Mouse (Mus musculus): ENCODE measurements around the gene Grk2.

Grk2 gene

DNA sequence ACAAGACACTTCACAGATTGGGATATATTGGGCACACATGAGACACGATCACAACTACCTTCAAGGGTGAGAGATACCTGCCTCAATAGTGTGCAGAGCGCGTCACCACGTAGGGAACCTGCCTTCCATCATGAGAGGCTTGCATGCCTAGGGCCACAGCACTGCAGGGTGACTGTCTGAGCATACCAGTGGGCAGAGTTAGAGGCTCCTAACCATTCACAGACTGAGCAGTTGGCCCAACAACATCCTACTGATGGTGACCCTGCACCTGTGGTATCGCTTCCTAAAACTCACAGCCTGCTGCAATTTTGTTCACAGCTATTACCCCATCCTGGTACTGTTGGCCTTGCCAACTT, 2.4 kb downstream of the Grk2 start:
- DNase-seq (ENCODE audit: low spot score in 2 of 2) = no peak

DNA sequence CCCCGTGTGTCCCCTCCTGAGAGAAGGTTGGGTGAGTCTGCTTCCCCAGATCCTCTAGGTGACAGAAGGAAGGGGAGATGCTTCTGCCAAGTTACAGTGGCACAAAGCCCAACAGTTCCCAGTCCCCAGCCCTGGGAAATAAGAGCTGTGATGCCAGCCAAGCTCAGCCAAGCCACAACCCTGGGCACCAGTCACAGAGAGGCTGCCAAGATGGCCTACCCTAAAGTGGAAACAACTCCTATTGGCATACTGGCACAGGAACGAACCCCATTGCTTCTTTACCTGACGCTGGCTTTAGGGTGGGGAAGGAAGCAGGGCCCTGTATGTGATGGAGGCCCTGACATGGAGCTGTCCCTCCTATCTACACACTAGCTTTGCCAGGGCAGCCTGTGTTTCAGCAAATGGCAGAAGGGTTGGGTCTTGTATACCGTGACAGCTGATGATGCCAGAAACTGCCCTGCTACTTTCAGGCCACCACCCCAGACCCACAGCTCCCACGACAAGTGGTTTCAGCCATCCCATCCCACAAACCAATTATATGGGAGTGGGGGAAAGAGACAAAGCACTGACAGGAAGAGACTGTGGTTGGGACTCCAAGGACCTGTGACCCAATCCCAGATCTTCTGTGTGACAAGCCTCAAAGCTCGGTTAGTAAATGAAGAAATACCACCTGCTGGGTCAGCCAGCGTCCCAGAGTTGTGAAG, 2.9 kb downstream of the Grk2 start:
- DNase-seq (ENCODE audit: low spot score in 2 of 2) = peak; percentile 80 to 81

DNA sequence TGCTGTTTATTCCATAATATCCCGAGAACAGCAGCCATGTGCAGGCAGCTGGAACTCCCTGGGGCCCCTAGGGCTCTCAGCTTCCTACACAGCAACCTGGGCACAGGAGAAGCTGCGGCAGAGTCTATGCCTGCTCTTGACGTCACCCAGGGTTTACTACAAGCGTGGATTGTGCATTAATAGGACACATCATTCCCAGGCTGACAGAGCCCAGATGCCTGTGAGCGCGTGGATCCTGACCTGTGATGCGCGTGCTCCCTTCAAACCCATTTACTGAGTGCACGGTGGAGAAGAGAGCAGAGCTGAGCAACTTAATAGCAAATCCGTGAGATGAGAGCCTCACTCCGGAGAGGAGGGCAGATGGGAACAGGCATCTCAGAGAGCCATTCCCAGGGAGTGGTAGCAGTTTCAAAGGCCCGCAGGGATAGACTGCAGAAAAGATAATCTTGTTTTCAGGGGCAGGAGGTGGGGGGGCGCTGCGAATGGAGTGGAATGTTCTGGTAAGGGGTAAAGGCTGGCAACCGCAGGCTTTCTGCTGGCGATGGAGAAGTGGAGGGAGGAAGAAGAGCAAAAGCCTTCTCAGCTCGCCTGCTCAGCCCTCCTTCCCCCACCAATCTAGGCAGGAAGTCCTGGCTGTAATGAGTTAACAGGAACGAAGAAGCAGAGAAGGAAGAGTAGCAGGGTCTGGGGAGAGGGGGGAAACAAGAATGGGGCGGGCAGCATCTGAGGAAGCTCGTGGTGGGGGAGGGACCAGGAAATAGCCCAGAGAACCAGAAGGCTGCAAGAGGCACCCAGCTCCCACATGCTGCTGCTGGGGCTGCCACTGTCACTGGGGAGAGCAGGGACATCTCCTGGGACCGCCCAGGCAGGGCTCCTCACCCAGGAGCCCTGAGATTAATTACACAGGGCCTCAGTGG, 4.0 kb downstream of the Grk2 start:
- DNase-seq (ENCODE audit: low spot score in 2 of 2) = peak; percentile 70 to 72

DNA sequence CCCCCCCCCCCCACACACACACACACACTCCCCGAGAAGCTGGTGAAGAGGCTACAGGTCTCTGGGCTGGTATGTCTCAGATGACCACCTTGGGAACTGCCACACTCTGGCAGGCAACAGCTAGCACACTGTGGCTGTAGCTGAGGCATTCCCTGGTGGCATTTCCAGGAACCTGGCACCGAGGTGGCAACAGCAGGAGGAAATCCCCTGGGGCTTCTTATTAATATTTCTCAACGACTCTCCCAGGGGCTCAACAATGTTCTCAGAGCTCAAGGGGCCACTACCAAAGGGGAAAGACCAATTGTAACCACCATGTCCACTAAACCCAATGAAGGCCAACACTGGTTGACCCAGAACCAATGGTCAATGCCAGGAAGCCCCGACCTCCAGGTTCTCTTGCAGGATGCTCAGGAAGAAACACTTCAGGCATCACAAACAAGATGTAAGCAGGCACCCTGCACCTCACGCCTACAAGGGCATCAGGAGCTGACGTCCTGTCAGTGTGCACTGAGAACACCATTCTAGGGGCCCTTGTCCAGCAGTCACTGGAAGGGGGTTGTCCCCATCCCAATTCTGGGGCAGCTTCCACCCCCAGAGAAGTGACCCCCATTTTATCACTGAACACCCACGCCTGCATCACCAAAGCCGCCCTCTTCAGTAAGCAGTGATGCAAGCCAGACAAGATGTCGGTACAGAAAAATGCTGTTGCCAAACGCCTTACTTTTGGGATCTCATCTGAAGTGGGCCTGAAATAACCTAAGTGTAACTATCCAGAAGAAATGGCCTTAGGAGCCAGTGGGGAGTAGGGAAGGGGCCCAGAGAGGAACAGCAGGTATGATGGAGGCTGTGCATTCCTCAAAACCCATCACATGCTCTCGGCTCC, 4.9 kb downstream of the Grk2 start:
- DNase-seq (ENCODE audit: low spot score in 2 of 2) = peak in 1 of 2 experiments; percentile 28

DNA sequence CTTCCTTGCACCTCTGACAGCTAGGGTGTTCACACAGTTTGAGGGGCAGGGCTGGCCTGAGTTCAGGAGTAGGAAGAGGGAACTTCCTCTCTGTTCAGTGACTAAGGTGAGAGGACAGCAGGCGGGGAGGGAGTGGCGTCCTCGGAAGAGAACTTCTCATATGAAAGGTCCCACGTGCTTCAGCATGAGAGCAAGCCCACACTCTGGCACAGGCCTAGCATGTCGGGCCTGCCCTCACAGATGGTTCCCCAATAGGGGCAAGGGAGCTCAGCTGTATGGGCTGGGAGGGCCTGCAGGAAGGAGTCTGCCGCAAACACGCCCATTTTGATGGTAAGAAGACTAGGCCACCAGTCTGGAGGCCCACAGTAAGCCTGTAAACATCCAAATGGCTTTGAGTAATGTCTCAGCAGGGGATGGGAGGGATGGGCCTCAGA, 5.7 kb downstream of the Grk2 start:
- DNase-seq (ENCODE audit: low spot score in 2 of 2) = no peak

DNA sequence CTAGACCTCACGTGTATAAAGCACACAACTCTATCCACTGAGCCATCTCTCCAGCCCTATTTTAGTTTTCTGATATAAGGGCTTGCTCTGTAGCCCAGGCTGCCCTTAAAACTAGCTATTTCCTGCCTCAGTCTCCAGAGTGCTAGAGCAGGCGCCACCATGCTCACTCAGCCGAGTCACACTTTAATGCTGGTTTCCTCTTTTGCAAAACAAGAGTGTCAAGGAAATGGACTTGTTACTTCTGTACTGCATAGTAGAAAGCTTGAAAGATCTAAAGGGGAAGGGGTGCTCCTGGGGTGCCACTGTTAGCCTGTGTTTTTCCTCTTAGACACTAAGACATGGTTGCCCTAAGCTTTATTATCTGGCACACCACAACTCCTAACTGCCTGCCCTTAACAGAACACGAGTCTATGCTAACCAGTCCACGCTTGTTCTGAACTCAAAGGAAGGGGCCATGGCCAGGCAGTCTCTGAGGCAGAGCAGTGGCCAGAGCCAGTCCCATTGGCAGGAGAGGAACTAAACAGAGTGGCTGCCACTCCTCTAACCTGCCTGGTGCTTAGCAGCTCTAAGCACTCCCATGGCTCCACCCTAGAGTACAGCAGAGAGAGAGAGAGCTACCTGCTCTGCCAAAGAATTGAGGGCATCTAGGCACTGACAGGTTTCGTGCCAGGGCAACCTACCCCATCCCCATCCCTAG, 6.3 kb downstream of the Grk2 start:
- DNase-seq (ENCODE audit: low spot score in 2 of 2) = no peak

DNA sequence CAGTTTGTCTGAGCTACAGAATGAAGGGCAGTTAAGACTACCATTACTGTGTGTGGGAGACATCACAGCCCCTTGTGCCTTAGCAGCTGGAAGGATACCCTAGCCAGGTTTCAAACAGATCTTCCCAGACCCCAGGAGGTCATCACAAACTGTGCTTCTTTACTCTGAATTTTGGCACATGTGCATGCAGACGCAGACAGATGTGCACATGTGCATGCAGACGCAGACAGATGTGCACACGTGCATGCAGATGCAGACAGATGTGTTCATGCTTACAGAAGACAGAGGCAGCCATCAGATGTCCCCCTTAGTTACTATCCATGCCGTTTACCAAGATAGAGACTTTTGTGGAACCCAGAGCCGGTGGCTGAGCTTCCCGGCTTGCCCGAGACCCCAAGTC, 6.9 kb downstream of the Grk2 start:
- no peak for DNase-seq (ENCODE audit: low spot score in 2 of 2)

DNA sequence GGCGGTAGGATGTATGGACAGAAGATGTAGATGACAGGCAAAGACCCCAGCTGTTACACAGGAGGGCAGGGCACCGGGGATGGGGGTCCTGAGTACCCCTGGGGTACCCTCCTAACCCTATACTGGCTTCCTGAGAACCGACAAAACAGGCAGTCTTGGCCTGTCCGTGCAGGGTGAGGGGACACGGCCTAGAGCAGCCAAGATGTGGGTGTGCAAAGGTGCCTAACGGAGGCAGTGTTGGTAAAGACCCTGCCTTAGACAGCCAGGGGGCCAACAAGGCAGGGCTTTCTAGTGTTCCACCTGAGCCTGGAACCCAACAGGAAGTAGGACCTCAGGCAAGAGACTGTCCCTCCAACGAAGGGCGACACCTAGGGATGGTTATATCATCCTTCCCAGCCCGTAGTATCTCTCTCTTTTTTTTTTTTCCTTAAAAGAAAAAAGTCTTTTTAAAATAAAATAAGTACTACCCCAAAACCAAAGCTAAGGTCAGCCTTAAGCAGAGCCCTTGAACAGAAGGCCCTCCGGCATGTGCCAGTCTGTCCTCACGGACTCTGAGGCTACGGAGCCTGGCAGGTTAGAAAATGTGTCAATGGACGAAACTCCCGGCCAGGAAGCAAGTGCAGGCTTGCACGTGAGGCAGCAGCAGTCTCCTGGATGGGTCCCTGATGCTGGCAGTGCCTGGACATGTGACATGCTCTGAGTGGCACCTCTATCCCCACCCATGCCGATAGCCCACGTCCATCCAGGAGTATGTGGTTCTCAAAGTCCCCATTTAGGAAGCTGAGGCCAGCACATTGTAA, 7.5 kb downstream of the Grk2 start:
- DNase-seq (ENCODE audit: low spot score in 2 of 2) = no peak

DNA sequence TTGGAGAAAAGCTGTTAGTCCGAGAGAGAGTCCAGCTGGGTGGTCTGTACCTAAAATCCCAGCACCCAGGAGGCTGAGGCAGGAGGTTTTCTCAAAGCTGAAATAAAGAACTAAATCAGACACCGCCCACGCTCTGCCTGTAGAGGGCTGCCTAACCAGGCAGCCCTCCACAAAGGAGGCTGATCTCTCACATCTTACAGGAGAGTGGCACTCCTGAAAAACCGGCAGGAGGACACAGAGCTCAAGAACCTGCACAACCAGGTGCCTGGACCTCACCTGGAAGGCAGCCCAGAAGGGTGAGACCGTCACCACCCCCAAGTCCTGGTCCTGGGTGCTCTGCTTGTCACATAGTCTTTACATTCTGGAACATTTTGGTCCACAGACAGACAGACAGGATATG, 8.2 kb downstream of the Grk2 start:
- DNase-seq (ENCODE audit: low spot score in 2 of 2) = no peak

DNA sequence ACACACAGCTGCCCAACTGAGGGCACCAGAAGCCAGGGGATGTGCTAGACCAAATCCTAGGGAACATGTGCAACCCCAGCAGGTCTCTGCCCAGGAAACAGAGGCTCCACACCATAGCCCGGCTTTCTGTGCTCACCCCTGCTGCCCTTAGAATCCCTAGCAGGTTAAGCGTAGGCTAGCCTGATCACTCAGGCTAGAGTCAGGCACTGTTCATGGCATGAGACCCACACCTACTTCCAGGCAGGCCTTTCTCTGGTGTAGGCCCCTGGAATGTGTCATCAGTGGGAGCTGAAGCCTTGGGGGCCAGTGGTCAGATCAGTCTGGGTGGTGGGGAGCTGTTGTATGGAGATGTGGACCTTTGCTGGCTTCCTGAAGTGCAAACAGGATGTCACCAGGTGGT, 9.4 kb downstream of the Grk2 start:
- no peak for DNase-seq (ENCODE audit: low spot score in 2 of 2)

DNA sequence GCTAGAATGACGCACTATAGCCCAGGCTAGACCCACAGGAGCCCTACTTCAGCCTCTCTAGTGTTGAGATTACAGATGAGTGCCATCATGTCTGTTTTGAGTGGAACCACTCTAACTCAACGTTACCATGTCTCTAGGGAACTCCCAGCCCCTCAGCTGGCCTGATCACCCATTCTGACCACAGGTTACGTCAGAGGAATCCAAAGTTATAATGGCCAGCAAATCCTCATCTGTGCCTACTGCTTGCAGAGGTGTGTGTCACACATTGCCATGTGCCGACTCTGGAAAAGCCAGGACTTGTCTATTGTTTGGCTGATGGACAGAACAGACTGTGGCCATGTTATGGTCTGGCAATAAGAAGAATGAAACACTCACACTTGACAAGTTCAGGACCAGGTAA, 10.6 kb downstream of the Grk2 start:
- DNase-seq (ENCODE audit: low spot score in 2 of 2) = no peak

DNA sequence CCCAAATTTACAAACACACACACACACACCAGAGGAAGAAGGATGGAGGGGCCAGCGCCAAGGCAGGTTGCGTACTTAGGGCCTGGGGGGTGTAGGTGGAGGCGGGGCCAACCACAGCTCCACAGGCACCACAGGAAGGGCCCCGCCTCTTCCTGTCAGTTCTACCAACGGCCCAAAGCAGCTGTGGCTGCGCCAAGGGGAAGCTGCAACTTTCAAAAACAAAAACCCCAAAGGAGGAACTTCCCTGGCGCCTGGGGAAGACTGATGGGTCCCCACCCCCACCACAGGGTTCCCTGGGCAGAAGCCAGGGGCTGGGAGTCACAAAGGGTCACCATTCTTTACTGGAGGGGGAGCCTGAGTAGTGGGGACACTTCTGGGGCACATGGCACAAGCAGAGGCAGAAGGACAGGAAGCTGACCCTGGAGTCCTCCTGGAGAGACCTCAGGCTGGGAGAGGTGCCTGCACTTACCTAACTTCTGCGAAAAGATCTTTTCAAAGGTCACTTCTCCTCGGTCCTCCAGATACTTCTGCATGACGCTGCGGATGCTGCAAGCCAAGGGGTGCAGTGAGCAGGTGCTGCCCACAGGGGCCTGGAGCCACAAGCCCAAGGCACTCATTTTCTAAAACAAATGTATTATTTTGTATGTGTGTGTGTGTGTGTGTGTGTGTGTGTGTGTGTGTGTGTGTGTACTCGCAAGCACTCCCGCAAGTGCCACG, 11.5 kb downstream of the Grk2 start:
- peak; percentile 66 to 71 for DNase-seq (ENCODE audit: low spot score in 2 of 2)

DNA sequence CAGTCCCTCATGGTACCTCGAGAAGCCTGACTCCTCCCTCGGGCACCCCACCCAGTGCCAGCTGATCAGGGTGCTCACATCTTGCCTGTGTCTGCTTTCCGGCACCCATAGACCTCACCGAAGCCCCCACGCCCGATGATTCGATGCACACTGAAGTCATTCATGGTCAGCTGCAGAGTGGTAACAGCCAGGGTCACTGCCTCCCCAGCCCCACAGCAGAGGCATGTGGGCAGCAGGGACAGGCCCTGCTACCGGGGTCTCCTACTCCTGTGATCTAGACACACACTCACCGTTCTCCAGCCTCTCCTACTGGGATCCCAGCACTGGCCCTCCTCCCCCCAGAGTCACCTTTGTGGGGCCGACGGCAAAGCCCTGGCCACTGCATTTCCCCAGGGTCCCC, 14.9 kb downstream of the Grk2 start:
- no peak for DNase-seq (ENCODE audit: low spot score in 2 of 2)

DNA sequence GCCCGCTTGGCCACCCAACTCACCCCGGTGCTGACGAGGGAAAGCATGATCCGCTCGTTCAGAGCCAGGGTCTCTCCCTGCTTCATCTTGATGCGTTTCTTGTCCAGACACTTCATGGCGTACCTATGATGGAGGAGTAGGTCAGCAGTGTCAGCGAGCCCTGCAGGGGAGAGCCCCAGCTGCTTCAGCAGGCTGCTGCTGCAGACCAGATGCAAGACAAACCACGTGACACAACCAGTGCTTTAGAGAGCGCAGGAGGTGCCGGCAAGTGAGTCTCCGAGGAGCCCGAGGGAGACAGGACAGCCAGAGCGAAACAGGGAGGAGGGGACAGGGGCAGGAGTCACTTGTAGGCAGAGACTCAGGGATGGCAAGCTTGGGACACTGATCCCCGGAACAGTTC, 15.3 kb downstream of the Grk2 start:
- DNase-seq (ENCODE audit: low spot score in 2 of 2) = no peak

DNA sequence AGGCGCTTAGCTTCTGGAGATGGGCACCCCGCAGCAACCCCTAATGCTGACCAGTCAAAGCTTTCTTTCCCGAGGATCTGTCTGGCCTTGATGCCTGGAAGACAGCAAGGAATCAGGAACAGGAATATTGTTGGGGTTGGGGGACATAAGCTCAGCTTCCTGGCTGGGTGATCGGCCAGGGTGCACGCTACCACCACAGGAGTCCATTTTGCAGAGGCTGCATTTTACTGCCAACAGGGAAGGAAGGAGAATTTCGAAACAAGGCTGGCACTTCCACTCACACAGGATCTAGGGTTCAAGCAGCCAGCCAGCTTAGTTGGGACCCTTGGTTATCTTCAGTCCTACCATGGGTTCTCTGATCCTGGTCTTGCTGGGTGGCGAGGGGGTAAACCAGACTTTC, 22.4 kb downstream of the Grk2 start:
- DNase-seq (ENCODE audit: low spot score in 2 of 2) = no peak

DNA sequence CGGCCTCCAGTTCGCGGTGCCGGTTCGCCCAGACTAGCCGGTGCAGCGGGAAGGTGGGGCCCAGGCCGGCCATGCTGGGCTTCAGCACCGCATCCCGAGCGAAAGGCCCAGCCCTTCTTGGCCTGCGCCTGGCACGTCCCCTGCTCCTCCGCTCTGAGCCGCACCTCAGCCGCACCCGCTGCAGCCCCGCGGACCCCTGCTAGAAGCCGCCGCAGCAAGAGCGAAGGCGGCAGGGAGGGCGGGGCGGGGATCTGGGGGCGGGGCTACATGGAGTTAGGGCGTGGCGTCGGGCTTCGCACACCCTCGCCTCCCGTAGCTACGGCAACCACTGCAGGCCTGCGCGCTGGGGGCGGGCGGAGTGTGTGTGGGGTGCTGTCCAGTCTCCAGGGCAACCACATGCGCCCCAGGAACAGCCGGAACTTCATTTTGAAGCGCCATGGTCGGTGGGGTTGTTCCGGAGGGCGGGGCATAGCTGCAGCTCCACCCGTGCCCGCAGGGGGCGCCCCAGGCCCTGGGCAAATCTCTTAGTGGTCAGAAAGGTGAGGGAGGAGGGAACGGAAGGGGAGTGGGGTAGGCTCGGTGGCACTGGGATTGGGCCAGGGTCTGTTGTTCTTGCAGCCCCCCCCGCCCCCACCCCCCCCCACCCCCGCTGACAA, 23.0 kb downstream of the Grk2 start, which contains the start of gene Ankrd13d:
Gene Ankrd13d (minus strand): TSS at position 240 of the 656 bp plus-strand sequence.
- peak; percentile 95 to 97 for DNase-seq (ENCODE audit: low spot score in 2 of 2)

DNA sequence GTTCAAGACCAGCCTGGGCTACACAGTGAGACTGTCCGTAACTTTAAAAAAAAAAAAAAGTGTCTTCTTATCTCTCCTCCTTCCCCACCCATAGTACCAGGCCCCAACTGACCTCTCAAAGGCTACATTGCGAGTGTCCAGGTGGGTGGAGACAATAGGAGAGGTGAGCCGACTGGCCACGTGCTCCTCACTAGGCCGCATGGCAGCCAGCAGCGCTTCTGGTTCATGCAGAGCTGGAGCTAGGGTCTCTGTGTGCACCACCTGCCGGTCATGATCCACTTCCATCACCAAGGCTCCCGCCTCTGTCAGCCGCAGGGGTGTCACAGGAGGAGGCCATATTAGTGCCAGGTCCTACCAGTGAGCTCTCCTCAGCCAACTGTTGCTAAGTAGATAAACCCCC, 25.6 kb downstream of the Grk2 start:
- no peak for DNase-seq (ENCODE audit: low spot score in 2 of 2)

DNA sequence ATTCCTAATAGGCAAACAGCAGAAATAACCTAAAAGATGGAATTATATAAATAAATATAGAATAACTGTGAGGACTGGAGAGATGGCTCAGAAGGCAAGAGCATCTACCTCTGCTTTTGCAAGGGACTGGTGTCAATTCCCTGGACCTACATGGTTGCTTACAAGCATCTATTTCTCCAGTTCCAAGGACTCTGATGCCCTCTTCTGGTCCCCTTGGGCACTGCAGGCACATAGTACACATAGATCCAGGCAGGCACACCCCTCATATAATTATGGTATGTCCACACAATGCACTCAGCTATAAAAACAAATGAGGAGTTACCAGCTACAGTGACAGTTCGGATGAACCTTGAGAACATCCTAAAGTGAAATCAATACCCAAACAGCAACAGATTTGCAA, 26.5 kb downstream of the Grk2 start:
- no peak for DNase-seq (ENCODE audit: low spot score in 2 of 2)

DNA sequence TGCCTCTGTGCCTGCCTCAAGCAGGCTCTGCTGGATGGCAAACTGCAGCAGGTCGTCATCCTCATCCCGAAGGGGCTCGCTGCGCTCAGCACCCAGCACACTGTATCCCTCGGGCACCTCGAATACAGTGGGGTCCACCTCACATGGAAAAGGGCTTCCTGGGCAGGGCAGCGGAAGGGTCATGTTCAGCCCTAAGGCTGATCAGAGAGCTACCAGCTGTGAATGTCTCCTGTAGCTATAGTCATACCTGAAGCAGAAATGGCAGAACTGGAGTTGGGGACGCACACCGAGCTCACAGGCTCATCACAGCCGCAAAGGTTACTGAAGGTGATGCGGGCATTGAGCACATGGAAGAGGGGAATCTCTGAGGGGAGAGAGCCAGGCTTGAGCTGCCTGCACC, 35.0 kb downstream of the Grk2 start:
- no peak for DNase-seq (ENCODE audit: low spot score in 2 of 2)

DNA sequence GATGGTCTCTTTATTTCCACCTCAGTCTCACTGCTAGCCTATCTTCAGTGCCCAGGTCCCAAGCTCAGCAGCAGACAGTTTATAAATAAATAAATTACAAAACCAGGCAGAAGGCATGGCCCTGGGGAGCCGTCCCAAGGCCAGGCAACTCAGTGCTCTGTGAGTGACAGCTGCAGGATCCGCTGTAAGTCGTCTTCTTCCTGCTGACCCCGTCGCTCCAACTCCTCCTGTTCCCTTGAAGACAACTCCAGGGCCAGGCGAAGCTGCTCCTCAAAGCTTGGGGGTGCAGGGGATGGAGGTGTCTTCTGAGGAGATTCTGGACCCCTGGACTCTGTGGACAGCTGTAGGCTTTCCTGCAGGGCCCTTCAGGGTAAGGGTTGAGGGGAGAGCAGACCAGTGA, 35.8 kb downstream of the Grk2 start:
- no peak for DNase-seq (ENCODE audit: low spot score in 2 of 2)

Data from right cerebral cortex, postnatal 10 days (tissue).